Mouse (Mus musculus) midbrain, embryonic 15.5 days (tissue): ENCODE measurements at regions not wholly inside any gene's neighbourhood (a gene's known extent, or its start where the extent isn't known, plus 50 kb on each side); places are given as distances from the start of the nearest gene placed in this dataset.
A peak's percentile ranks its signal among the peaks of the same experiment; 100 is the strongest.

ENCODE experiments used
- ATAC-seq: fragments of 200-750 bp; cut with Nextera tagmentation; replicated peaks from 2 replicates; pipeline ENCODE4 v1.8.0; 2017; ENCODE audit warnings: moderate TSS enrichment
- H3K27ac ChIP-seq: fragments of 300-500 bp; sonication (generic); 2 replicates; pipeline ENCODE4 v1.5.1; 2015; ENCODE audit warnings: mild to moderate bottlenecking, inconsistent platforms
- H3K27me3 ChIP-seq: fragments of 300-500 bp; sonication (generic); replicated peaks from 2 replicates; pipeline ENCODE4 v1.6.1; 2015; ENCODE audit warnings: inconsistent platforms
- H3K36me3 ChIP-seq: fragments of 300-500 bp; sonication (generic); replicated peaks from 2 replicates; pipeline ENCODE4 v1.6.1; 2015; ENCODE audit warnings: inconsistent platforms
- H3K4me1 ChIP-seq: fragments of 300-500 bp; sonication (generic); 2 replicates; pipeline ENCODE4 v1.6.1; 2015; ENCODE audit warnings: inconsistent platforms
- H3K4me2 ChIP-seq: fragments of 300-500 bp; sonication (generic); 2 replicates; pipeline ENCODE4 v1.6.1; 2015; ENCODE audit warnings: inconsistent platforms, mild to moderate bottlenecking, moderate library complexity
- H3K4me3 ChIP-seq: fragments of 300-500 bp; sonication (generic); 2 replicates; pipeline ENCODE4 v1.5.1; 2015; ENCODE audit warnings: mild to moderate bottlenecking, inconsistent platforms
- H3K9ac ChIP-seq: fragments of 300-500 bp; sonication (generic); 2 replicates; pipeline ENCODE4 v1.6.1; 2015; ENCODE audit warnings: mild to moderate bottlenecking, inconsistent platforms
- H3K9me3 ChIP-seq: fragments of 300-500 bp; sonication (generic); 2 replicates; pipeline ENCODE4 v1.6.1; 2016; ENCODE audit warnings: inconsistent platforms
- WGBS: fragments of 180-500 bp; shearing (Covaris S2); methylation state at CpG from one replicate; pipeline ENCODE4 v1.1.7; 2015; ENCODE audit warnings: mixed read lengths; 5-methylcytosine and 5-hydroxymethylcytosine counted together

- H3K4me2 ChIP-seq, result no peak overlapping the region
- H3K36me3 ChIP-seq, result no peaks in the 10 kb centered on the region
- no peak overlapping the region for H3K4me3 ChIP-seq
- H3K27ac ChIP-seq, result no peak overlapping the region
- H3K9ac ChIP-seq, result no peak overlapping the region
- H3K9me3 ChIP-seq, result no peaks in the 10 kb centered on the region
- H3K27me3 ChIP-seq, result no peaks in the 10 kb centered on the region
- no peak for ATAC-seq
- no peaks in the 10 kb centered on the region for H3K4me1 ChIP-seq
These were observed 500.2 kb upstream of the Tenm2 start for GRCm38 (mm10) chr11:37735992-37736391.

- Histone ChIP-seq H3K9me3 (no peaks in the 10 kb centered on the region), H3K4me3 (no peak overlapping the region), H3K4me2 (no peak overlapping the region), H3K27me3 (no peaks in the 10 kb centered on the region), H3K9ac (no peak overlapping the region), H3K27ac (no peak overlapping the region), H3K4me1 (no peaks in the 10 kb centered on the region), H3K36me3 (no peaks in the 10 kb centered on the region)
- no peak for ATAC-seq
- 79% methylated on average over 2 of the region's 2 CpGs for WGBS
These were observed 499.7 kb upstream of the Tenm2 start for GRCm38 (mm10) chr11:37735501-37735900.

- H3K27ac ChIP-seq, result no peak overlapping the region
- H3K27me3 ChIP-seq, result no peaks in the 10 kb centered on the region
- ATAC-seq, result no peak
- H3K4me1 ChIP-seq, result no peaks in the 10 kb centered on the region
- no peak overlapping the region for H3K9ac ChIP-seq
- H3K9me3 ChIP-seq, result no peaks in the 10 kb centered on the region
- no peaks in the 10 kb centered on the region for H3K36me3 ChIP-seq
- 77% methylated on average over 2 of the region's 2 CpGs for WGBS
- H3K4me2 ChIP-seq, result no peak overlapping the region
- no peak overlapping the region for H3K4me3 ChIP-seq
These were observed 461.2 kb upstream of the Tenm2 start for GRCm38 (mm10) chr11:37696981-37697380.

GRCm38 (mm10) chr11:37678484-37679193, 442.9 kb upstream of the Tenm2 start:
- Histone ChIP-seq H3K4me3 (no peak overlapping the region), H3K27ac (no peak overlapping the region), H3K27me3 (no peaks in the 10 kb centered on the region), H3K36me3 (no peaks in the 10 kb centered on the region), H3K4me2 (no peak overlapping the region), H3K9me3 (no peaks in the 10 kb centered on the region), H3K9ac (no peak overlapping the region), H3K4me1 (peaks cover 4% of the 10 kb centered on the region; the same call in 1 of the 2 replicates)
- 0 out of 2 replicates have a peak, but pooled peaks have one; percentile 27 for ATAC-seq
- 24% methylated on average over 1 of the region's 1 CpGs for WGBS

- no peaks in the 10 kb centered on the region for H3K9me3 ChIP-seq
- no peaks in the 10 kb centered on the region for H3K27me3 ChIP-seq
- no peak overlapping the region for H3K4me3 ChIP-seq
- no peak for ATAC-seq
- H3K36me3 ChIP-seq, result no peaks in the 10 kb centered on the region
- no peak overlapping the region for H3K27ac ChIP-seq
- H3K9ac ChIP-seq, result no peak overlapping the region
- WGBS, result 28% methylated on average over 3 of the region's 3 CpGs
- no peaks in the 10 kb centered on the region for H3K4me1 ChIP-seq
- no peak overlapping the region for H3K4me2 ChIP-seq
These were observed 435.6 kb upstream of the Tenm2 start for GRCm38 (mm10) chr11:37671320-37671719.

DNA sequence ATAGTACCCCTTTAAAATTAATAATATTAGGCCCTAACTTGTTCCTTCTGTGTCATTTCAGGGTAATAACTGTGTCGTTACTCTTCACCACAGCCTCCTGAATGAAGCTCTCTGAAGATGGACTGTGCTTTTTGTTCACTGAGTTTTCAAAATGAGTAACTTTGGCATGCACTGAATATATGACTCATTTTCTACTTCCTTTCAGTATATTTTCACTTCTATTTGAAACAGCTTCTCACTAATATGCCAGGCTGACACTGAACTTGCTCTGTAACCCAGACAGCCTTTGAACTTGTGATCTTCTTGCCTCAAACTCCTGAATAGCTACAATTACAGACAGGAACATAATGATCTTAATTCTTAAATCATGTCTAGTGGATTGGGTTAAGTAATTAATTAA, 431.2 kb upstream of the Tenm2 start:
- H3K27me3 ChIP-seq, result no peaks in the 10 kb centered on the region
- ATAC-seq, result no peak
- no peak overlapping the region for H3K4me3 ChIP-seq
- no peak overlapping the region for H3K4me2 ChIP-seq
- H3K27ac ChIP-seq, result no peak overlapping the region
- 88% methylated on average over 1 of the region's 1 CpGs for WGBS
- no peaks in the 10 kb centered on the region for H3K9me3 ChIP-seq
- no peaks in the 10 kb centered on the region for H3K36me3 ChIP-seq
- no peak overlapping the region for H3K9ac ChIP-seq
- H3K4me1 ChIP-seq, result no peaks in the 10 kb centered on the region

DNA sequence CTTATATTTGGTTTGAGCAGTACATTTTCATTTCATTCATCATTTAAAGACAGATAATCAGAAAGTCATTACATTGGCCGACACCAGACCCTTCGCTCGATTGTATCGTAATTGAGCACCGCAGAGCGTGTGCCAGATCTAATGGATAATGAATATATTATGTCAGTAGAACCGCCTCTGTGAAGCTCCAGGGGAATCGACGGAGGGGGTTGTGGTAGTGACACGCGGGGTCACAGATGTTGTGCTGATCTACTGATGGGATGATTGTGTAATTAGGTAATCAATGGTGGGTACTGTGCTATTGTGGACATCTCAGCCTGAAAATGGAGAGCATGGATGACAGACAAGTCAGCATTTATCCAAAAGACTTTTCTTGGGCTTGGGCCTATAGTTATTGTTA, 414.3 kb upstream of the Tenm2 start:
- no peak overlapping the region for H3K4me3 ChIP-seq
- no peak overlapping the region for H3K9ac ChIP-seq
- H3K27me3 ChIP-seq, result no peaks in the 10 kb centered on the region
- no peak for ATAC-seq
- H3K4me1 ChIP-seq, result no peaks in the 10 kb centered on the region
- no peak overlapping the region for H3K4me2 ChIP-seq
- H3K9me3 ChIP-seq, result no peaks in the 10 kb centered on the region
- H3K27ac ChIP-seq, result no peak overlapping the region
- no peaks in the 10 kb centered on the region for H3K36me3 ChIP-seq
- 48% methylated on average over 11 of the region's 11 CpGs for WGBS

DNA sequence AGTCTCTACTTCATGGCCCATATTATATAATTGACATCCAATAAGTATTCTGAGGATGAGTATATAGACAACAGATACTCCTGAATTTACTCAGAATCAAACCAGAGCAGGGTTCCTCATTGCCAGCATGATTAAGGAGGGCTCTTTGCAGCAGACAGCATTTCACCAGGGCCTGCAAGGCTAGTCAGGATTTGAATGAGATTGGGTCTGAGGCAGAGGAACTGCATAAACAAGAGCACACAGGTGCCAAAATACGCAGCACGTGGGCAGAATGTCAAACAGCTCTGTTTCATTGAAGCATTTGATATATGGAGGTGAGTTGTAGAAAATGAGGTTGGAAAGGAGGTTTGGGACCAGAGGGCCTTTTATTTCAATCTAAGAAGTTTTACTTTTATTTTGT, 387.5 kb upstream of the Tenm2 start:
- no peaks in the 10 kb centered on the region for H3K27me3 ChIP-seq
- H3K36me3 ChIP-seq, result no peaks in the 10 kb centered on the region
- H3K9me3 ChIP-seq, result no peaks in the 10 kb centered on the region
- no peak overlapping the region for H3K9ac ChIP-seq
- H3K27ac ChIP-seq, result no peak overlapping the region
- ATAC-seq, result no peak
- H3K4me3 ChIP-seq, result no peak overlapping the region
- H3K4me1 ChIP-seq, result no peaks in the 10 kb centered on the region
- H3K4me2 ChIP-seq, result no peak overlapping the region
- WGBS, result 79% methylated on average over 2 of the region's 2 CpGs

DNA sequence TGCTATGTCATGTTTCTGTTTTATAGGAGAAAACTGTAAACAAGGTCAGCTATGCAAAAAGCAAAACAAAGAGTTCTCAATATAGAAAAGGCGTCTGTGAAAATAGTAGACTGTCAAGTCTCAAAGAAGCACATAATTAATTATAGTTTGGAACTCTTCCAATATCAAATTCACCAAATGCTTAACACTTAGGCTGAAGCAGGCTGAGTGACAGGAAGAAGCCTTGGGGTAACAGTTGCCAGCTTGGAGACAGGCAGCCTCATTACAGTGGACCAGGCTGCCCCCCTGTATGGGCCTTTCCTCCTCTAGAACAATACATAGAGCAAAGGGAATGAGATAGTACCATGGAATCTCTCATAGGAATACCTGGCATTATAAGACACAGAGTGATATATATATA, 364.8 kb upstream of the Tenm2 start:
- Histone ChIP-seq H3K4me1 (no peaks in the 10 kb centered on the region), H3K4me3 (no peak overlapping the region), H3K27me3 (no peaks in the 10 kb centered on the region), H3K36me3 (no peaks in the 10 kb centered on the region), H3K27ac (no peak overlapping the region), H3K9me3 (no peaks in the 10 kb centered on the region), H3K4me2 (no peak overlapping the region), H3K9ac (no peak overlapping the region)
- WGBS, result 70% methylated on average over 1 of the region's 1 CpGs
- ATAC-seq, result no peak

- Histone ChIP-seq H3K27ac (no peak overlapping the region), H3K4me3 (no peak overlapping the region), H3K9ac (no peak overlapping the region), H3K27me3 (no peaks in the 10 kb centered on the region), H3K4me2 (no peak overlapping the region), H3K9me3 (no peaks in the 10 kb centered on the region), H3K4me1 (no peaks in the 10 kb centered on the region), H3K36me3 (no peaks in the 10 kb centered on the region)
- ATAC-seq, result no peak
- WGBS, result 66% methylated on average over 2 of the region's 2 CpGs
These were observed 346.5 kb upstream of the Tenm2 start for GRCm38 (mm10) chr11:37582236-37582635.

- Histone ChIP-seq H3K36me3 (no peaks in the 10 kb centered on the region), H3K4me3 (no peak overlapping the region), H3K27me3 (no peaks in the 10 kb centered on the region), H3K4me2 (no peak overlapping the region), H3K4me1 (peaks cover 6% of the 10 kb centered on the region; the same call in 1 of the 2 replicates), H3K9ac (no peak overlapping the region), H3K27ac (no peak overlapping the region), H3K9me3 (no peaks in the 10 kb centered on the region)
- WGBS, result 38% methylated on average over 2 of the region's 2 CpGs
- no peak for ATAC-seq
These were observed 297.9 kb upstream of the Tenm2 start for GRCm38 (mm10) chr11:37533624-37534023.

DNA sequence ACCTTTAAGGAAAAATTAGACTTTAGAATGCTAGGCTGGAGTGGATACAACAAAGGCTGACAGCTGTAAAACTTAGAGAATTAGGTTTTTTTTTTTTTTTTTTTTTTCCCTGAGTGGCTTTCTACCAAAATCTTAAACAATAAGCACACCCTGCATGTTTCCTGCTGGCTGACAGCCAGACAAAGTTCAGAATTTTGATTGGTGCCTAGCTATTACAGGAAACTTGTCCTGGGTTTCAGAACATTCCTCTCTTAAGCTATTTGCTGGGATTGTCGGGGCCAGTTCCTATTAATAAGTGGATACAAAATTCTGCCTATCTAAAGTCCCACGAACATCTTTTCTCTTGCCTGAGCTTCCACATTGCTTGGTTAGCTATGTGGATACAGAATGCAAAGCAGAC, 296.7 kb upstream of the Tenm2 start:
- Histone ChIP-seq H3K9ac (no peak overlapping the region), H3K36me3 (no peaks in the 10 kb centered on the region), H3K9me3 (no peaks in the 10 kb centered on the region), H3K27me3 (no peaks in the 10 kb centered on the region), H3K4me2 (no peak overlapping the region), H3K4me1 (peaks cover 6% of the 10 kb centered on the region; the same call in 1 of the 2 replicates), H3K4me3 (no peak overlapping the region), H3K27ac (no peak overlapping the region)
- 28% methylated on average over 2 of the region's 2 CpGs for WGBS
- no peak for ATAC-seq

DNA sequence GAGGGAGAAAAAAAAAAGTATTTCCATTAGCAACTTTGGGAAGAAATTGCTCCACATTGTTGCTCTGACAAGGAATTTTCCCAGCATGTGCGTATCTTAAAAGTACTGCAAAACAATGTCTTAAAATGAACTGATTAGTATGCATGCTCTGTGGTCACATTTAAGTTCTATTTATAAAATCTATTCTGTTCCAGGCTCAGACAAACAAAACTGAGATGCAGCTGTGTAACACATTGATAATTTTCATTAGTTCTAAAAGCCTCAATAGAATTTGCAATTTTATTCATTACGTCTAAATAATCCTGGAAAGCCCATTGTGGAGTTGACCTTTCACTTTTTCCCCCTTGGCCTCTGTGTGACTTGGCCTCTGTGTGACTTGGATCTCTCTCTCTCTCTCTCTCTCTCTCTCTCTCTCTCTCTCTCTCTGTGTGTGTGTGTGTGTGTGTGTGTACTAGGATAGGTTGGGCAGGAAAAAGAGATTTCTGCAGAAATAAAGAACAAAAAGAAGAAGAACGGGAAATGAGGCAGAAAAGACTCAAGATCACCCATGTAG, 262.8 kb upstream of the Tenm2 start:
- no peak overlapping the region for H3K4me3 ChIP-seq
- no peaks in the 10 kb centered on the region for H3K9me3 ChIP-seq
- WGBS, result 35% methylated on average over 3 of the region's 3 CpGs
- H3K4me2 ChIP-seq, result no peak overlapping the region
- H3K9ac ChIP-seq, result no peak overlapping the region
- no peak for ATAC-seq
- no peaks in the 10 kb centered on the region for H3K4me1 ChIP-seq
- H3K27me3 ChIP-seq, result no peaks in the 10 kb centered on the region
- no peaks in the 10 kb centered on the region for H3K36me3 ChIP-seq
- no peak overlapping the region for H3K27ac ChIP-seq
